Mouse (Mus musculus): ENCODE measurements around the gene Cd248. TPM values are rescaled to one million over a fixed set of nuclear protein-coding genes. Genes with fewer than 3 reads are reported as not detected.

Gene Cd248
- polyA plus RNA-seq, 1 experiment from 2014 or later: not detected

Other genes starting within 250 kb of the Cd248 start
- 17.8 to 37.0 TPM (median 27.6 TPM) in 3 replicates for gene Ccs, start 228.7 kb upstream of the Cd248 start, polyA plus RNA-seq (2018)
- 0.07 to 0.10 TPM in 2 of 3 replicates, not detected in the other for gene Ccdc87, start 228.7 kb upstream of the Cd248 start, polyA plus RNA-seq (2018)
- gene Ctsf, start 212.9 kb upstream of the Cd248 start, polyA plus RNA-seq (2018): 5.4 to 22.4 TPM (median 9.6 TPM) in 3 replicates
- not detected in 3 replicates for gene Actn3, start 190.2 kb upstream of the Cd248 start, polyA plus RNA-seq (2018)
- 13.7 to 17.2 TPM (median 17.1 TPM) in 3 replicates for gene Zdhhc24, start 189.4 kb upstream of the Cd248 start, polyA plus RNA-seq (2018)
- 0.58 to 1.1 TPM (median 1.0 TPM) in 3 replicates for gene Bbs1, start 161.4 kb upstream of the Cd248 start, polyA plus RNA-seq (2018)
- 28.6 to 57.3 TPM (median 47.9 TPM) in 3 replicates for gene Dpp3, start 139.8 kb upstream of the Cd248 start, polyA plus RNA-seq (2018)
- gene Peli3, start 125.0 kb upstream of the Cd248 start, polyA plus RNA-seq (2018): 0.82 to 2.1 TPM (median 1.7 TPM) in 3 replicates
- gene Mrpl11, start 105.9 kb upstream of the Cd248 start, polyA plus RNA-seq (2018): 30.6 to 71.3 TPM (median 40.0 TPM) in 3 replicates
- 0.11 to 0.41 TPM (median 0.32 TPM) in 3 replicates for gene Npas4, start 77.8 kb upstream of the Cd248 start, polyA plus RNA-seq (2018)
- gene Slc29a2, start 44.2 kb upstream of the Cd248 start, polyA plus RNA-seq (2018): 0.75 to 2.2 TPM (median 0.76 TPM) in 3 replicates
- 12.6 to 23.0 TPM (median 17.7 TPM) in 3 replicates for gene B4gat1, start 29.3 kb upstream of the Cd248 start, polyA plus RNA-seq (2018)
- gene AC124502.3, start 29.2 kb upstream of the Cd248 start, polyA plus RNA-seq (2018): 0.76 to 2.0 TPM (median 0.80 TPM) in 3 replicates
- gene Brms1, start 26.7 kb upstream of the Cd248 start, polyA plus RNA-seq (2018): 61.2 to 78.9 TPM (median 63.9 TPM) in 3 replicates
- 0.08 to 0.37 TPM (median 0.11 TPM) in 3 replicates for gene Rin1, start 17.6 kb upstream of the Cd248 start, polyA plus RNA-seq (2018)
- gene Tmem151a, start 17.5 kb downstream of the Cd248 start, polyA plus RNA-seq (2018): 0.04 to 0.26 TPM (median 0.06 TPM) in 3 replicates
- gene Yif1a, start 20.5 kb downstream of the Cd248 start, polyA plus RNA-seq (2018): 32.3 to 57.6 TPM (median 51.7 TPM) in 3 replicates
- 0.28 TPM in 1 of 3 replicates, not detected in the others for gene Cnih2, start 30.4 kb downstream of the Cd248 start, polyA plus RNA-seq (2018)
- gene Rab1b, start 39.0 kb downstream of the Cd248 start, polyA plus RNA-seq (2018): 120 to 188 TPM (median 152 TPM) in 3 replicates
- gene Klc2, start 50.5 kb downstream of the Cd248 start, polyA plus RNA-seq (2018): 9.0 to 14.1 TPM (median 10.4 TPM) in 3 replicates
- gene Pacs1, start 205.0 kb downstream of the Cd248 start, polyA plus RNA-seq (2018): 14.8 to 16.9 TPM (median 16.9 TPM) in 3 replicates
- gene Sf3b2, start 227.4 kb downstream of the Cd248 start, polyA plus RNA-seq (2018): 131 to 171 TPM (median 133 TPM) in 3 replicates
- not detected in 3 replicates for gene Gal3st3, start 230.3 kb downstream of the Cd248 start, polyA plus RNA-seq (2018)